Mouse (Mus musculus): ENCODE results near the gene Aff1.

- TF ChIP-seq POLR2A (IDR thresholded peaks at IDR 0.05; ENCODE audit: insufficient read depth, low read depth, low read length) = no peak
- no peak for TF ChIP-seq CTCF (IDR thresholded peaks at IDR 0.05; ENCODE audit: insufficient read depth, low read depth, low read length)
These were observed 83.3 kb downstream of the Aff1 start for GRCm38 (mm10) chr5:103775429-103775828.

Data from olfactory bulb, adult 2 months (tissue).